Mouse (Mus musculus) kidney, adult 2 months (tissue): ENCODE data around the gene Gm6169. TPM values are rescaled to one million over a fixed set of nuclear protein-coding genes. Genes with fewer than 3 reads are reported as not detected.
"Not testable (repeated sequence)": the region's sequence is repeated elsewhere in the genome, so short reads cannot be mapped to it uniquely, and the experiment has no call there.

Experiments used
- DNase-seq: peaks from one replicate; pipeline ENCODE4 v3.0.0; 2021
- H3K27ac ChIP-seq: fragments of 200-500 bp; 2 replicates; pipeline ENCODE4 v1.5.1; 2012; ENCODE audit warnings: low read depth, low read length, control low read depth, inconsistent platforms; ENCODE audit not compliant: insufficient read depth
- H3K27me3 ChIP-seq: fragments of 200-500 bp; replicated peaks from 2 replicates; pipeline ENCODE4 v1.6.1; 2012; ENCODE audit warnings: mild to moderate bottlenecking, moderate library complexity, low read length, inconsistent platforms; ENCODE audit not compliant: control insufficient read depth, insufficient read depth
- H3K36me3 ChIP-seq: fragments of 200-500 bp; 2 replicates; pipeline ENCODE4 v1.6.1; 2012; ENCODE audit warnings: mild to moderate bottlenecking, moderate library complexity, low read length, inconsistent platforms; ENCODE audit not compliant: control insufficient read depth, insufficient read depth
- H3K4me1 ChIP-seq: fragments of 200-500 bp; 2 replicates; pipeline ENCODE4 v1.6.1; 2011; ENCODE audit warnings: low read length; ENCODE audit not compliant: control insufficient read depth, insufficient read depth
- H3K4me3 ChIP-seq: fragments of 200-500 bp; 2 replicates; pipeline ENCODE4 v1.5.1; 2011; ENCODE audit warnings: mild to moderate bottlenecking, low read depth, low read length, control low read depth; ENCODE audit not compliant: insufficient read depth
- CTCF ChIP-seq: fragments of 200-500 bp; conservative IDR thresholded peaks from 2 replicates; pipeline ENCODE4 v1.5.1; 2011; ENCODE audit warnings: low read depth, mild to moderate bottlenecking, control low read depth, low read length, moderate library complexity, mixed read lengths; ENCODE audit not compliant: insufficient read depth, insufficient read length
- POLR2A ChIP-seq: fragments of 200-500 bp; IDR thresholded peaks from one replicate; pipeline ENCODE4 v1.6.1; 2011; ENCODE audit warnings: low read depth, low read length, control low read depth
- WGBS: fragments of 180-500 bp; shearing (Covaris S2); methylation state at CpG from one replicate; pipeline ENCODE4 v1.1.7; 2018; 5-methylcytosine and 5-hydroxymethylcytosine counted together
- polyA plus RNA-seq: library from polyadenylated mRNA; depleted of rRNA; stranded (reverse); fragments of >200 nt; gene quantifications from 2 replicates; pipeline ENCODE4 v1.2.3, GENCODE M21; 2012

Gene Gm6169
- polyA plus RNA-seq, 1 experiment = 0.92 TPM

DNA sequence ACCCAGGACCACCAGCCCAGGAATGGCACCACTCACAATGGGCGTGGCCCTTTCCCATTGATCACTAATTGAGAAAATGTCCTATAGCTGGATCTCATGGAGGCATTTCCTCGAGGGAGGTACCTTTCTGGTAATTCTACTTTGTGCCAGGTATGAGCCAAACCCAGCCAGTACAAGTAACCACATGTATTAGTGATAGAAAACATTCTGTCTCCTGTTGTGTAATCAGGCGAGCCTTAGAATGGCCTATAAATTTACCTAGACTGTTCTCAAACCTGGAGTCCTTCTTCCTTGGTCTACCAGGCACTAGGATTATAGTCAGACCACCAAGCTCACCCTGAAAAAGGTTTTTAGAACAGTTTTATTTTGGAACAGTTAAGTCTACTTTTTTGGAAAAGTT is 22.3 kb upstream of the Gm6169 start:
- WGBS = 77% methylated on average over 3 of the region's 3 CpGs
- no peak for DNase-seq
- Histone ChIP-seq H3K36me3 (no peaks in the 10 kb centered on the region), H3K27me3 (no peaks in the 10 kb centered on the region), H3K27ac (no peak overlapping the region), H3K4me3 (no peak overlapping the region), H3K4me1 (no peaks in the 10 kb centered on the region)
- TF ChIP-seq CTCF (no peak), POLR2A (no peak)

DNA sequence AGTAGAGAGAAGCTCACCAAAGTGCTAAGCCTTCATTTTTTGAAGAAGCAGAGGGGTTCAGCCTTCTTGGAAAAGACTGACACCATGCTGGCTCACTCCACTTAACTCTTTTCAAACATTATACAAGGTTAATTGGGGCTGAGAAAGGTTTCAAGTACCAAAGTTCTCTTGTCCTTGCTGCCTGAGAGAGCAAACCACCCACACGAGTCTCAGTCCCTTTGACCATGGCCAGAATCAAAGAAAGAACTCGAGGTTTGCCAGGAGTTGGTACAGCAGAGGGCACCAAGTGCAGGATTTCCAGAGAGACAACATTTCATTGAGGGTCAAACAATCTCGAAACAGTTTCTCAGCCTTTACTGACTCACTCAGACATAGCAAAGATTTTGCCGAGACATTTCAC is 10.0 kb upstream of the Gm6169 start:
- WGBS = 46% methylated on average over 4 of the region's 4 CpGs
- Histone ChIP-seq H3K27ac (peak overlapping the region; percentile 38; the same call in 1 of the 2 replicates), H3K4me1 (no peaks in the 10 kb centered on the region), H3K4me3 (no peak overlapping the region), H3K36me3 (no peaks in the 10 kb centered on the region), H3K27me3 (no peaks in the 10 kb centered on the region)
- DNase-seq = peak; percentile 81
- TF ChIP-seq CTCF = no peak
- no peak for TF ChIP-seq POLR2A

DNA sequence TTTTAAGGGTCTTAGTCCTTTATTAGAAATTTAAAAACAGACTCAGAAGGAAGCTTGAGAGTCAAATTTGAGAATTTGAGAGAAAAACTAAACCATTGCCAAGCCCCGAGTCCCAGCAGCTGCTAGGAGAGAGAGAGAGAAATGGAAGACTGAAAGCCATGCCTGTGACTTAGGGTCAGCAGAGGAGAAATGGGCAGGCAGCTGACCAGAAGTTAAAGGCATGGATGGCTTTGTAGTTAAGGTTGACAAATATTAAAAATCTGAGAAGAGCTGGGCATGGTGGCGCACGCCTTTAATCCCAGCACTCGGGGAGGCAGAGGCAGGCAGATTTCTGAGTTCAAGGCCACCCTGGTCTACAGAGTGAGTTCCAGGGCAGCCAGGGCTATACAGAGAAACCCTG is 8.7 kb upstream of the Gm6169 start:
- not testable (repeated sequence) for H3K4me1 ChIP-seq, H3K4me3 ChIP-seq, H3K27me3 ChIP-seq, H3K36me3 ChIP-seq
- WGBS = 58% methylated on average over 4 of the region's 4 CpGs
- DNase-seq = peak; percentile 53
- H3K27ac ChIP-seq = peak overlapping the region; percentile 75; the same call in 1 of the 2 replicates

DNA sequence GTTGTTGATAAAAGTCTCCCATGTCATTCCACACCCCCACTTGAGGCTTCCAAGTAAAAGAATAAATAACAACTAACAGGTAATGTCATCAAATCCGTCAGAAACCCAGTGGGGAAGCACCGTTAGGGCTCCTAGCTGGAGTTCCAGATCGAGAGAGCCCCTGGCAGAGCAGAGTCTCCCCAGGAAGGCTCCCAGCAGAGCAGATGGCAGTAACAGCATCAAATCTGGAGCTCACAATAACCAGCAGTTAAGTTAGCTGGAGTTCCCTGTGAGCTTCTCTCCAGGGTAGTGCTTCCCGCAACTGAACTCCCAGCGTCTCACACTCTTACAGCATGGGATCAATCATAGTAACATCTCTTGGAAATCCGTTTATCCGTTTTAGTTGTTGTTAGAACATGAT is 6.0 kb upstream of the Gm6169 start:
- TF ChIP-seq POLR2A = no peak
- no peak for TF ChIP-seq CTCF
- DNase-seq = no peak

DNA sequence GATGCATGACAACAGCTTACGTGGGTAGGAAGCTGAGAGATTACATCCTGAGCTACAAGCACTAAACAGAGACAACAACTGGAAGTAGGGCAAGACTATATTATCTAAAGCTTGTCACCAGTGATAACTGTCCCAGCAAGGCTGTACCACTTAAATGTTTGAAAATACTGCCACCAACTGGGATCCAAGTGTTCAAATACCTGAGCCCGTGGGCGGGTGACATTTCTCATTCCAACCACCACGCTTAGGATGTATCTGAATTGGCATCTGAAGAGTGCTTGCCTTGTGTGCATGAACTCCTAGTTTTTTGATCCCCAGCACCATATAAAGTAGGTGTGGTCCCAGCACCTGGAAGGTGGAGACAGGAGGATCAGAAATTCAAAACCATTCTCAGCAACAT is 3.3 kb downstream of the Gm6169 start:
- WGBS = 76% methylated on average over 4 of the region's 4 CpGs
- H3K4me1 ChIP-seq = no peaks in the 10 kb centered on the region
- H3K27me3 ChIP-seq = no peaks in the 10 kb centered on the region
- TF ChIP-seq CTCF = no peak
- no peak for TF ChIP-seq POLR2A
- no peak overlapping the region for H3K27ac ChIP-seq
- no peak for DNase-seq
- no peaks in the 10 kb centered on the region for H3K36me3 ChIP-seq
- no peak overlapping the region for H3K4me3 ChIP-seq

More for the DNA sequence above, 6.0 kb upstream of the Gm6169 start:
- 83% methylated on average over 7 of the region's 7 CpGs for WGBS
- Histone ChIP-seq H3K27ac (no peak overlapping the region), H3K4me3 (no peak overlapping the region), H3K27me3 (no peaks in the 10 kb centered on the region), H3K4me1 (no peaks in the 10 kb centered on the region), H3K36me3 (no peaks in the 10 kb centered on the region)

DNA sequence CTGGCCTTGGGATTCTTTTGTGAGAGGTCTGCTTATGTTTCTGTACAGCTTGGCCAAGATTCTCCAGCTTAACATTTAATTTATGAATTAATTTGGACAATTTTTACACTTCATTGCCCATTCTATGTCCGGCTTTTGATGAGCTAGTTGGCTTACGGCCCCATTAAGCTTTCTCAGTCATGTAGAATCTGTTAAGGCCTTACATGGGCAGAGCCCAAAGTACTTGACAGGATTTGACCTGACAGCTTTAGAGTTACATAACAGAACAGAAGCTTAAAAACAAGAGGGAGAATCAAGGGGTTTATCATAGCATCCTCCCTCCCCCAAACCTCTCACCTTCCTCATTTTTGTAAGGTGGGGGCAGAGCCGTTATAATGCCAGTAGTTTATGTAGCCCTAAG is 10.9 kb downstream of the Gm6169 start:
- no peak for DNase-seq
- Histone ChIP-seq H3K4me3 (no peak overlapping the region), H3K4me1 (no peaks in the 10 kb centered on the region), H3K27me3 (no peaks in the 10 kb centered on the region), H3K36me3 (no peaks in the 10 kb centered on the region), H3K27ac (no peak overlapping the region)
- WGBS = 73% methylated on average over 3 of the region's 3 CpGs
- TF ChIP-seq CTCF = no peak
- TF ChIP-seq POLR2A = no peak

DNA sequence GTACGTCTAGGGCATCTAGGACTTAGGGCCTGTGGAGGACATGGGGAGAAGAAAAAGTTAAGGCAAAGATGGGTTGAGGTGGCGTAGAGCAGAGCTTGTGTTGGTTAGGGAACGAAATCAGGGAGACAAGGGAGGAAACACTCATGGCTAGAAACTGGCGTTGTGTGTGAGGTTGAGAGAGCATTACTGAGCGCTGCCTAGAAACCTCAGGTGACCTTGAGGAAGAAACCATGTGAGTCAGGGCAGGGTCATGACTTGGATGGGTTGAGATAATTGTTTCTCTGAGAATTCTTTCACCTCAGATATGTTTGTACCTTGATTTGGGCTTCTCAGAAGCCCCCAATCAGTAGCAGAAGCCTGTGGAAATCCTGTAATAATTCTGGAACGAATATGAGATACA is 11.6 kb downstream of the Gm6169 start:
- 91% methylated on average over 6 of the region's 6 CpGs for WGBS
- Histone ChIP-seq H3K27me3 (no peaks in the 10 kb centered on the region), H3K4me1 (no peaks in the 10 kb centered on the region), H3K4me3 (no peak overlapping the region), H3K36me3 (no peaks in the 10 kb centered on the region), H3K27ac (no peak overlapping the region)
- TF ChIP-seq CTCF (no peak), POLR2A (no peak)
- no peak for DNase-seq

DNA sequence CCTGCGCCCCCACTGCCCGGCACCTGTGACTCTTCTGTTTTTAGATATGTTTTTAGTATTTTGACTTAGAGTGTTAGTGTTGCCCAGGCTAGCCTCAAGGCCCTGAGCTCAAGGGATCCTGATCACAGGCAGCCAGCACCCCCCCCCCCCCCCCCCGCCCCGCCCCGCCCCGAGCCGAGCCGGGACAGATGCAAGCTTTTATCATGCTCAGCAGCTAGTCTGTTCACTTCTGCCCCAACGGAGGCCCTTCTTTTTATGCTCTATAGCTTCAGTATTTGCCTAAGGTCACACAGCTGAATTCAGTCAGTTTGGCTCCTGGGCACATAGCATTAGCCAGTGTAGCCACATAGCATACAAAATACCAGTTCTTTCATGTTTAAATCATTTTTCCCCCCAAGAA is 12.7 kb downstream of the Gm6169 start:
- no peak overlapping the region for H3K27ac ChIP-seq
- H3K27me3 ChIP-seq = no peaks in the 10 kb centered on the region
- TF ChIP-seq POLR2A (no peak), CTCF (no peak)
- H3K36me3 ChIP-seq = no peaks in the 10 kb centered on the region
- WGBS = 74% methylated on average over 9 of the region's 9 CpGs
- DNase-seq = no peak
- no peaks in the 10 kb centered on the region for H3K4me1 ChIP-seq
- no peak overlapping the region for H3K4me3 ChIP-seq
